Mouse (Mus musculus): Measurements from ENCODE around the gene B3gat3.

DNA sequence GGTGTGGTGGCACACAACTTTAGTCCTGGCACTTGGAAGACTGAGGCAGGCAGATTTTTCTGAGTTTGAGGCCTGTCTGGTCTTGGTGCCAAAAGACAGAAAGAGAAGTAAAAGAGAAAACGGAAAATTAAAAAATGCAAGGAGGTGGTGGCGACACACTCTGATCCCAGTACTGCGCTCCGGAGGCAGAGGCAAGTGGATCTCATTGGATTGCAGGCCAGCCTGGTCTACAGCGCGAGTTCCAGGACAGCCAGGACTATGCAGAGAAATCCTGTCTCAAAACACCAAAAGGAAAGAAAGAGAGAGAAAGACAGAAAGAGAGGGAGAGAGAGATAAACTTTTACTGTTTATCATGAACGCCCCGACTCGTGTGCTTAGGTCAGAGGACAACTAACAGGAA lies 49.3 kb upstream of the B3gat3 start:
- TF ChIP-seq MYOG (IDR thresholded peaks at IDR 0.05; ENCODE audit: control insufficient read depth, extremely low read depth, insufficient read length), result no peak
- no peak for TF ChIP-seq CTCF (IDR thresholded peaks at IDR 0.05; ENCODE audit: control insufficient read depth, insufficient read depth, insufficient read length)
